Mouse (Mus musculus) left cerebral cortex, adult 8-10 months (tissue): ENCODE measurements around the gene Tmpo. TPM values are rescaled to one million over a fixed set of nuclear protein-coding genes. Genes with fewer than 3 reads are reported as not detected.
A peak's percentile ranks its signal among the peaks of the same experiment; 100 is the strongest.
"Not testable (repeated sequence)": the region's sequence is repeated elsewhere in the genome, so short reads cannot be mapped to it uniquely, and the experiment has no call there.

ENCODE experiments used
- DNase-seq, 2 experiments: peaks; one replicate each; pipeline ENCODE4 v3.0.0; 2022; ENCODE audit warnings: low spot score in 2 of 2
- total RNA-seq, 4 experiments: library from RNA; stranded (reverse); gene quantifications; 2 replicates each; pipeline ENCODE4 v1.2.4; 2022

The Tmpo gene
- total RNA-seq, 4 experiments from 2014 or later: 38.4 to 51.0 (median 45.2) TPM

GRCm38 (mm10) chr10:91185721-91186120 is 4.6 kb upstream of the Tmpo start:
- DNase-seq: no peak

- not testable (repeated sequence) for DNase-seq
These were observed 3.8 kb upstream of the Tmpo start for GRCm38 (mm10) chr10:91184893-91185292.

GRCm38 (mm10) chr10:91183316-91183715 is 2.2 kb upstream of the Tmpo start:
- DNase-seq: no peak

GRCm38 (mm10) chr10:91182291-91182990 is 1.3 kb upstream of the Tmpo start:
- no peak for DNase-seq

DNA sequence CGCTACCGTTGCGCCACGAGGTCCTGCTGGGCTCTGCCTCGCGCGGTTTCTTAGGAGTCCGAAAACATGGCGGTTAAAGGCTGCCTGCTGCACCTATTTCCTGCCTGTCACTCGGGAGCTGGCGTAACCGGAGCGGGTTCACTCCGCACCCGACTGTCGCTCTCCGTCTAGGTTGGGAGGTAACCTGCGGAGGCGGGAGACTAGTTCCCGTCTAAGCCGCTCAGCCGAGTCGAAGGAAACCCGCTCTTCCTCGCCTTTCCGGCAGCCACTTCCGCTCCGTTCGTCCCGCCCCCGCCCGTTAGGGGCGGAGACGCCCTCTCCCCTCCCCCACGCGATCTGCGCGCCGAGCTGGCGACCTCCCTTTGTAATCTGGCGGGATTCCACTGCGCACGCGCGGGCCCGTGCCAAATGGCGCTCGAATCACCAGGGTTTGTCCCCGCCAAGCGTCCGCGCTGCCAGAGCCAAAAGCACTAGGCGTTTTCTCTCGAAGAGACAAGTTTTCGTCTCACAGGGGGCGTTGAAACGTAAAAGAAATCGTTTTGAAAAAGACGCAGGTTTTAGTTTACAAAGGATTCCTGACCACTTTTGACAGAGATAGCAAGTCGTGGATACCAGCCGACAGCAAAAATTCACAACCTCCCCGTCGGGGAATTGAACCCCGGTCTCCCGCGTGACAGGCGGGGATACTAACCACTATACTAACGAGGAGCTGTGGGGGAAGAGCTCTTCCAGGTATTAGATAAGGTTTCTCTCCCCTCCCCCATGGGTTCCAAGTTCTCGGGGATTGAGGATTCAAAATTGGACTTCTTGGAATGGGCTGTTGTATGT is 560 bp upstream of the Tmpo start:
- DNase-seq: peak; percentile 95 to 99

DNA sequence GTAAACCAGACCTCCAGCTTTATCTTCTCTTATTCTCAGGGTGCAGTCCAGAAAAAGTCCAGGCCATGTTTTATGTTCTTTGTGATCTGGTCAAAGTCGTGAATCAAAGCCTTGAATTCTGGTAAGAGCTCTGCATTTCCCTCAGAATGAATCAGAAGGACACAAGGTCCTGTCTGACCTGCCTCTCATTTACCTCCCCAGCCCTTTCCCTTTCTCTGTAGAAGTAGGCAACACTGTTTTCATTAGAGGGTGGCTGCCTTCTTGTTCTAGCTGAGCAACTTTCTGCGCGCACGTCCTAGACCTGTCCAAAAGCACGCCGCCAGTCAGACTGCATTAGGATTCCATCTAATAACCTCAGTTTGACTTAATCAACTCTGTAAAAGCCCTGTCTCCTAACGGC is 814 bp downstream of the Tmpo start:
- no peak for DNase-seq

GRCm38 (mm10) chr10:91179834-91180233 is 1.3 kb downstream of the Tmpo start:
- no peak for DNase-seq

- DNase-seq: no peak
These were observed 3.9 kb downstream of the Tmpo start for GRCm38 (mm10) chr10:91177201-91177600.

DNA sequence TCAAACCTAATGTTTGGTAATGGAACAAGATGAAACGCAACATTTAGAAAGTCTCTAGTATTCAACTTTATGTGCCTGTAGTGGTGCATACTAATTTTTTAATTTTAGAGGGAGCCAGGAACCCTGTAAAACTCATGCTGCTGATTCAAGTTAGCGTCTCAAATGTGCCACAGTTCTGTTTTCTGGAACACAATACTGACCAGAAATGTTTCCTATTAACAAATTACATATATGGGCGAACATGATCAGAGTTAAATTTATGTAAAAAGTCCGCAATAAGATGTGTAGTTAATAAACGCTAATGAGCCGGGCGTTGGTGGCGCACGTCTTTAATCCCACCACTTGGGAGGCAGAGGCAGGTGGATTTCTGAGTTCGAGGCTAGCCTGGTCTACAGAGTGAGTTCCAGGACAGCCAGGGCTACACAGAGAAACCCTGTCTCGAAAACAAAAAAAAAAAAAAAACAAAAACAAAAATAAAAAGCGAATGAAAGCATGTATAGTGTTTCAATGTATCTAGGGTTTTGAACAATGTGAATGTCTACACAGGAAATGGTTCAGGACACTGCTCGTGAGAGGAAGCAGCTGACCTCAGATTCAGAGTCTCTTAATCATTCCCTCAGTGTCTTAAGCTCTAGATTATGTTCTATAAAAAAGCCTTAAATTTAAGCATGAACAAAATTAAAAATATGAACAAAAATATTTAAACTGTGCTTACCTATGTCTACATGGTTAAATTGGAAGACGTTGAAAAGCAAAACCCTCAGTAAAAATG is 8.6 kb downstream of the Tmpo start:
- DNase-seq: no peak

DNA sequence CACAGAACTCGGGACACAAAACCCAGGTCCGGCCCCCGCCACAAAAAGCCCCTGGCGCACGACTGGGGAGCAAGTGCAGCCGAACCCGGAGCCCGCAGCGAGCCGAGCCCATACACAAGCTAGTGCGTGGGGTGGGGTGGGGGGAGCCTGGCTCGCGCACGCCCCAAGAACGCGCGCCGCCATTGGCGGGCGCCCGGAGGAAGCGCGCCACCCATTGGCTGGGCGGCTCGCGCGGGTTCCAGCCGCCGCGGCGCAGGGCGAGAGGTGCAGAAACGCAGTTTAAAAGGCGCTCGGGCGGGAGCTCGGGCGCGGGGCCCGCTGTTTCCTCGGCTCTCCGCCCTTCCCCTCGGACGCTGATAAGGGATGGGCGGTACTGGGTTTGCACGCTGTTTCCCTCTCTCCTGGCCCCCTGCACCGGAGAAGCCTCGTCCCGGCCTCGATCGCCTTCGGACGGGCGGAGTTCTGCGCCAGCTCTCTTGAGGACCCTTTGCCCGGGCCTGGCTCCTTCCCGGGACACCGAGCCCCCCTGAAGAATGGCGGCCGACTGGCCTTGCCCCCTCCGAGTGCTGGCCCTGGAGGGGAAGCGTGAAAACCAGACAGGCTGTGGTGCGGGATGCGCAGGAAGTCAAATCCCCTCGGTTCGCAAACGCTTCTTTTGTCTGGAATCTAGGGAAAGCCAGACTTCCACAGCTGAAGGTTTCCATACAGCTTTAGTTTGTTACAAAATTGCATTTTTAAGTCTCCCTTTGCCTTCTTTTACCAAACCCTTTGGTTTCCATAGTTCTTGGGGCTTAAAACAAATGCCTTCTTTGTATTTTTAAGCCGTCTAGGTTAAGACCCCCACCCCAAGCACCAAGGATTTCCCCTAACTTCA is 9.4 kb downstream of the Tmpo start:
- peak; percentile 88 for DNase-seq

DNA sequence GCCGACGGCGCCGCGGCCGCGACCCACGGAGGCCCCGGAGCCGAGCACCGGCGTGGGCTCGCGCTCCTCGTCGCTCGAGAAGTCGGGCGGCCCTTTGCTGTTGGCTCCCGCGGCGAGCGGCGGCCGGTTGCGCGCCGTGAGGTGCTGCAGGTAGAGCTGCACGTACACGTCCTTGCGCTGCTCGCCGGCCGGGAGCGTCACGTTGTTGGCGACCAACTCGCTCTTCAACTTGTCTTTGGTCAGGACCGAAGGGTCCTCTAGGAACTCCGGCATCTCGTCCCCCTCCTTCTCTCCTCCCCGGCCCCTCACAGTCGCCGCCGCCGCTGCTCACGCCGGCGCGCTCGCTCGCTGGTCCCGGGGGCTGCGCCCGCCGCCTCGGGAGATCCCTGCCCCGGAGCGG is 10.1 kb downstream of the Tmpo start:
- peak in 1 of 2 experiments; percentile 33 for DNase-seq

- peak; percentile 58 to 64 for DNase-seq
These were observed 10.8 kb downstream of the Tmpo start for GRCm38 (mm10) chr10:91170143-91170941.

- no peak for DNase-seq
These were observed 11.6 kb downstream of the Tmpo start for GRCm38 (mm10) chr10:91169414-91170065.

GRCm38 (mm10) chr10:91167352-91167751 is 13.8 kb downstream of the Tmpo start:
- no peak for DNase-seq

DNA sequence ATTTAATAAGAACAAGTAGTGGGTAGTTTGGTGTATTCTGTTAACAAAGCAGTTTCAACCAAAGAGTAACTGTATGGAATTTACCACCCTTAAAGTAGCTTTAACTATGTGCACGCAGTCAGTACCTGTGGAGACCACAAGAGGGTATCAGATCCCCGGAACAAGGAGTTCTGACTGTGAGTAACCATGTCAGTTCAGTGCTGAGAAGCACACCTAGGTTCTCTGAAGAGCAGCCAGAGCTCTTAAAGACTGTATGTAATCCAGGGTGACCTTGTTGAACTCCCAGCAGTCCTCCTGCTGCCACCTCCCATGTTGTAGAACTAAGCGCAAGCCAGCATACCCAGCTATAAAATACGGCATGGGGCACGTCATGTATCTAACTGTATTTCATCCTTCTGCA is 14.2 kb downstream of the Tmpo start:
- no peak for DNase-seq

GRCm38 (mm10) chr10:91165850-91166249 is 15.3 kb downstream of the Tmpo start:
- no peak for DNase-seq

DNA sequence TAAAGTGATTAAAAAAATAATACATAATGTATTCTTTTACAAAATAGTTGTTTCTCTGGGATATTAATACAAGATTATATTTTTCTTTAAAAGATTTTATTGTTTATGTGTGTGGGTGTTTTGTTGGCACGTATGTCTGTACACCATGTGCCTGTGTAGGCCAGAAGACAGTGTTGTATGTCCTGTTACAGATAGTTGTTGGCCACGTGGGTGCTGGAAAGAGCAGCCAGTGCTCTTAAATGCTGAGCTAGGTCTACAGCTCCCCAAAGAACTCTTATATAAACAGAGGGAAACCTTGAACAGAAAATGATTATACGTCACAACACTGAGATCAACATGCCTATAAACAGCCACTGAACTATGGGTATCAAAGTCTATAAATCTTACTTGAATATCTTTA is 16.6 kb downstream of the Tmpo start:
- DNase-seq: no peak

- no peak for DNase-seq
These were observed 18.5 kb downstream of the Tmpo start for GRCm38 (mm10) chr10:91162511-91163163.

DNA sequence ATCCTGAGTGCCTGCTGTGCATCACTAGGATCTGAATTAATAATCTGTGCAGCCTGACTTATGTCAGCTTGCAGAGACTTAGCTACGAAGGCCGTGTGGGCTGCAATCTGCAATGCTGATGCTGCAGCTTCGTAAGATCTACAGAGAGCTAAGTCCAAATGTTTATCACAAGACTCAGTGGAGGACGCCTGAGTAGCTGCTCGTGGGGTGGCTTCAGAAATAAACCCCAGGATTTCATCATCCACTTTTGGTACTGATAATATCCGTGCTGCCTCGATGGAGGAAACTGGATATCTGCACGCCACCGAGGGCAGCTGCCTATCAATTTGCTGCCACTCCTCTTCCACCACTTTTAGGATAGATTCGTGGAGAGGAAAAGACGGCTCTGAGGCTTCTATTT is 19.0 kb downstream of the Tmpo start:
- no peak for DNase-seq
